Mouse (Mus musculus) embryonic facial prominence, embryonic 10.5 days (tissue): ENCODE measurements at regions not wholly inside any gene's neighbourhood (a gene's known extent, or its start where the extent isn't known, plus 50 kb on each side); places are given as distances from the start of the nearest gene placed in this dataset.
A peak's percentile ranks its signal among the peaks of the same experiment; 100 is the strongest.

Experiments
- DNase-seq: peaks from one replicate; pipeline ENCODE4 v3.0.0-alpha.2; 2017; ENCODE audit warnings: low spot score
- H3K27ac ChIP-seq: fragments of 300-500 bp; sonication (generic); replicated peaks from 2 replicates; pipeline ENCODE4 v1.5.1; 2016; ENCODE audit warnings: mild to moderate bottlenecking
- H3K27me3 ChIP-seq: fragments of 300-500 bp; sonication (generic); replicated peaks from 2 replicates; pipeline ENCODE4 v1.6.1; 2016; ENCODE audit warnings: low read depth, mild to moderate bottlenecking; ENCODE audit not compliant: poor library complexity, severe bottlenecking
- H3K36me3 ChIP-seq: fragments of 300-500 bp; sonication (generic); replicated peaks from 2 replicates; pipeline ENCODE4 v1.6.1; 2016; ENCODE audit warnings: mild to moderate bottlenecking, moderate library complexity
- H3K4me1 ChIP-seq: fragments of 300-500 bp; sonication (generic); 2 replicates; pipeline ENCODE4 v1.6.1; 2016
- H3K4me3 ChIP-seq: fragments of 300-500 bp; sonication (generic); 2 replicates; pipeline ENCODE4 v1.5.1; 2016; ENCODE audit warnings: mild to moderate bottlenecking, moderate library complexity
- H3K9me3 ChIP-seq: fragments of 300-500 bp; sonication (generic); 2 replicates; pipeline ENCODE4 v1.6.1; 2016; ENCODE audit warnings: mild to moderate bottlenecking
- WGBS: fragments of 180-500 bp; shearing (Covaris S2); methylation state at CpG from one replicate; pipeline ENCODE4 v1.1.7; 2016; 5-methylcytosine and 5-hydroxymethylcytosine counted together

- Histone ChIP-seq H3K36me3 (no peaks in the 10 kb centered on the region), H3K4me3 (no peak overlapping the region), H3K4me1 (no peaks in the 10 kb centered on the region), H3K27me3 (no peaks in the 10 kb centered on the region), H3K27ac (no peak overlapping the region), H3K9me3 (no peaks in the 10 kb centered on the region)
- DNase-seq = no peak
- 90% methylated on average over 5 of the region's 5 CpGs for WGBS
These were observed 138.8 kb upstream of the Samsn1 start for GRCm38 (mm10) chr16:76160879-76161278.

GRCm38 (mm10) chr16:76158585-76158984 lies 136.5 kb upstream of the Samsn1 start:
- WGBS = 94% methylated on average over 7 of the region's 7 CpGs
- Histone ChIP-seq H3K36me3 (no peaks in the 10 kb centered on the region), H3K9me3 (no peaks in the 10 kb centered on the region), H3K4me3 (no peak overlapping the region), H3K27me3 (no peaks in the 10 kb centered on the region), H3K27ac (no peak overlapping the region), H3K4me1 (no peaks in the 10 kb centered on the region)
- DNase-seq = no peak

- Histone ChIP-seq H3K4me1 (no peaks in the 10 kb centered on the region), H3K27me3 (no peaks in the 10 kb centered on the region), H3K36me3 (no peaks in the 10 kb centered on the region), H3K27ac (no peak overlapping the region), H3K9me3 (no peaks in the 10 kb centered on the region), H3K4me3 (no peak overlapping the region)
- WGBS = 85% methylated on average over 12 of the region's 12 CpGs
- DNase-seq = no peak
These were observed 131.9 kb upstream of the Samsn1 start for GRCm38 (mm10) chr16:76153766-76154525.

GRCm38 (mm10) chr16:76149581-76149980 lies 127.5 kb upstream of the Samsn1 start:
- 83% methylated on average over 5 of the region's 5 CpGs for WGBS

GRCm38 (mm10) chr16:76133892-76134291 lies 111.8 kb upstream of the Samsn1 start:
- no peaks in the 10 kb centered on the region for H3K9me3 ChIP-seq
- no peak overlapping the region for H3K4me3 ChIP-seq
- H3K4me1 ChIP-seq = no peaks in the 10 kb centered on the region
- H3K27me3 ChIP-seq = no peaks in the 10 kb centered on the region
- whole genome bisulfite sequencing = 85% methylated on average over 2 of the region's 2 CpGs
- no peaks in the 10 kb centered on the region for H3K36me3 ChIP-seq
- no peak for DNase-seq
- H3K27ac ChIP-seq = no peak overlapping the region

More at GRCm38 (mm10) chr16:76149581-76149980, 127.5 kb upstream of the Samsn1 start:
- Histone ChIP-seq H3K9me3 (no peaks in the 10 kb centered on the region), H3K27me3 (no peaks in the 10 kb centered on the region), H3K36me3 (no peaks in the 10 kb centered on the region), H3K27ac (no peak overlapping the region), H3K4me1 (no peaks in the 10 kb centered on the region), H3K4me3 (no peak overlapping the region)
- DNase-seq = no peak

GRCm38 (mm10) chr16:76130486-76130885 lies 108.4 kb upstream of the Samsn1 start:
- no peak overlapping the region for H3K4me3 ChIP-seq
- no peaks in the 10 kb centered on the region for H3K36me3 ChIP-seq
- no peaks in the 10 kb centered on the region for H3K27me3 ChIP-seq
- no peaks in the 10 kb centered on the region for H3K9me3 ChIP-seq
- H3K27ac ChIP-seq = no peak overlapping the region
- WGBS = 88% methylated on average over 9 of the region's 9 CpGs
- no peaks in the 10 kb centered on the region for H3K4me1 ChIP-seq
- no peak for DNase-seq

GRCm38 (mm10) chr16:76129982-76130381 lies 107.9 kb upstream of the Samsn1 start:
- H3K27ac ChIP-seq = no peak overlapping the region
- no peak overlapping the region for H3K4me3 ChIP-seq
- peak; percentile 27 for DNase-seq
- H3K9me3 ChIP-seq = no peaks in the 10 kb centered on the region
- H3K27me3 ChIP-seq = no peaks in the 10 kb centered on the region
- H3K4me1 ChIP-seq = no peaks in the 10 kb centered on the region
- H3K36me3 ChIP-seq = no peaks in the 10 kb centered on the region
- 91% methylated on average over 2 of the region's 2 CpGs for WGBS

GRCm38 (mm10) chr16:76123021-76123384 lies 100.9 kb upstream of the Samsn1 start:
- no peaks in the 10 kb centered on the region for H3K4me1 ChIP-seq
- H3K4me3 ChIP-seq = no peak overlapping the region
- H3K27ac ChIP-seq = no peak overlapping the region
- H3K9me3 ChIP-seq = no peaks in the 10 kb centered on the region
- H3K36me3 ChIP-seq = no peaks in the 10 kb centered on the region
- DNase-seq = no peak
- WGBS = 74% methylated on average over 5 of the region's 5 CpGs
- H3K27me3 ChIP-seq = no peaks in the 10 kb centered on the region

GRCm38 (mm10) chr16:76122172-76123020 lies 100.3 kb upstream of the Samsn1 start:
- no peak for DNase-seq
- Histone ChIP-seq H3K4me3 (no peak overlapping the region), H3K9me3 (no peaks in the 10 kb centered on the region), H3K4me1 (no peaks in the 10 kb centered on the region), H3K27ac (no peak overlapping the region), H3K27me3 (no peaks in the 10 kb centered on the region), H3K36me3 (no peaks in the 10 kb centered on the region)
- WGBS = 78% methylated on average over 9 of the region's 9 CpGs

GRCm38 (mm10) chr16:76120712-76121111 lies 98.6 kb upstream of the Samsn1 start:
- Histone ChIP-seq H3K4me3 (no peak overlapping the region), H3K4me1 (no peaks in the 10 kb centered on the region), H3K27ac (no peak overlapping the region), H3K27me3 (no peaks in the 10 kb centered on the region), H3K9me3 (no peaks in the 10 kb centered on the region), H3K36me3 (no peaks in the 10 kb centered on the region)
- DNase-seq = no peak
- WGBS = 93% methylated on average over 2 of the region's 2 CpGs

GRCm38 (mm10) chr16:76110383-76110782 lies 88.3 kb upstream of the Samsn1 start:
- Histone ChIP-seq H3K36me3 (no peaks in the 10 kb centered on the region), H3K4me3 (no peak overlapping the region), H3K9me3 (no peaks in the 10 kb centered on the region), H3K27ac (no peak overlapping the region), H3K27me3 (no peaks in the 10 kb centered on the region), H3K4me1 (peaks cover 11% of the 10 kb centered on the region; the same call in 1 of the 2 replicates)
- 92% methylated on average over 3 of the region's 3 CpGs for WGBS
- DNase-seq = no peak

- peaks cover 11% of the 10 kb centered on the region; the same call in 1 of the 2 replicates for H3K4me1 ChIP-seq
- no peaks in the 10 kb centered on the region for H3K36me3 ChIP-seq
- DNase-seq = no peak
- H3K27me3 ChIP-seq = no peaks in the 10 kb centered on the region
- H3K4me3 ChIP-seq = no peak overlapping the region
- H3K9me3 ChIP-seq = no peaks in the 10 kb centered on the region
- no peak overlapping the region for H3K27ac ChIP-seq
- 87% methylated on average over 2 of the region's 2 CpGs for WGBS
These were observed 86.4 kb upstream of the Samsn1 start for GRCm38 (mm10) chr16:76108464-76108863.

- no peaks in the 10 kb centered on the region for H3K27me3 ChIP-seq
- no peak overlapping the region for H3K27ac ChIP-seq
- H3K36me3 ChIP-seq = no peaks in the 10 kb centered on the region
- 92% methylated on average over 6 of the region's 6 CpGs for WGBS
- H3K4me1 ChIP-seq = no peaks in the 10 kb centered on the region
- H3K9me3 ChIP-seq = no peaks in the 10 kb centered on the region
- no peak overlapping the region for H3K4me3 ChIP-seq
- no peak for DNase-seq
These were observed 82.6 kb upstream of the Samsn1 start for GRCm38 (mm10) chr16:76104673-76105072.
